Mouse (Mus musculus) heart, embryonic 13.5 days (tissue): Measurements from ENCODE around the gene Igfbp1. TPM values are rescaled to one million over a fixed set of nuclear protein-coding genes. Genes with fewer than 3 reads are reported as not detected.

Experiments used
- ATAC-seq: fragments of 200-750 bp; cut with Nextera tagmentation; 2 replicates; pipeline ENCODE4 v1.8.0; 2017; ENCODE audit warnings: moderate TSS enrichment; ENCODE audit not compliant: insufficient number of reproducible peaks, low FRiP score, low TSS enrichment; ENCODE audit errors: extremely low read depth
- H3K27ac ChIP-seq: fragments of 300-500 bp; sonication (generic); replicated peaks from 2 replicates; pipeline ENCODE4 v1.5.1; 2015; ENCODE audit warnings: moderate library complexity, mild to moderate bottlenecking, inconsistent platforms
- H3K27me3 ChIP-seq: fragments of 300-500 bp; sonication (generic); replicated peaks from 2 replicates; pipeline ENCODE4 v1.6.1; 2015; ENCODE audit warnings: mild to moderate bottlenecking, inconsistent platforms
- H3K36me3 ChIP-seq: fragments of 300-500 bp; sonication (generic); 2 replicates; pipeline ENCODE4 v1.6.1; 2015; ENCODE audit warnings: mild to moderate bottlenecking, inconsistent platforms
- H3K4me1 ChIP-seq: fragments of 300-500 bp; sonication (generic); 2 replicates; pipeline ENCODE4 v1.6.1; 2015; ENCODE audit warnings: inconsistent platforms
- H3K4me2 ChIP-seq: fragments of 300-500 bp; sonication (generic); 2 replicates; pipeline ENCODE4 v1.6.1; 2015; ENCODE audit warnings: inconsistent platforms, mild to moderate bottlenecking, moderate library complexity
- H3K4me3 ChIP-seq: fragments of 300-500 bp; sonication (generic); 2 replicates; pipeline ENCODE4 v1.5.1; 2015; ENCODE audit warnings: moderate library complexity, mild to moderate bottlenecking, inconsistent platforms
- H3K9ac ChIP-seq: fragments of 300-500 bp; sonication (generic); 2 replicates; pipeline ENCODE4 v1.6.1; 2015; ENCODE audit warnings: inconsistent platforms, mild to moderate bottlenecking, moderate library complexity
- H3K9me3 ChIP-seq: fragments of 300-500 bp; sonication (generic); 2 replicates; pipeline ENCODE4 v1.6.1; 2016; ENCODE audit warnings: inconsistent platforms
- WGBS: fragments of 180-500 bp; shearing (Covaris S2); methylation state at CpG from one replicate; pipeline ENCODE4 v1.1.7; 2015; ENCODE audit warnings: mixed read lengths; 5-methylcytosine and 5-hydroxymethylcytosine counted together
- polyA plus RNA-seq: library from polyadenylated mRNA; unstranded; fragments of >200 nt; fragmentation: Nextera tagmentation; extraction: Ambion mirVana; gene quantifications from 2 replicates; pipeline ENCODE4 v1.2.1, GENCODE M21; 2015

Igfbp1 gene
- polyA plus RNA-seq, 1 experiment from 2014 or later, result 0.37 TPM

GRCm38 (mm10) chr11:7169645-7170044 lies 27.9 kb upstream of the Igfbp1 start:
- Histone ChIP-seq H3K36me3 (no peaks in the 10 kb centered on the region), H3K27me3 (no peaks in the 10 kb centered on the region), H3K9me3 (no peaks in the 10 kb centered on the region), H3K27ac (no peak overlapping the region), H3K4me3 (no peak overlapping the region), H3K9ac (no peak overlapping the region), H3K4me2 (no peak overlapping the region), H3K4me1 (no peaks in the 10 kb centered on the region)
- 93% methylated on average over 1 of the region's 1 CpGs for WGBS
- ATAC-seq, result no peak

GRCm38 (mm10) chr11:7173664-7174063 lies 23.9 kb upstream of the Igfbp1 start:
- Histone ChIP-seq H3K4me2 (no peak overlapping the region), H3K9me3 (no peaks in the 10 kb centered on the region), H3K9ac (no peak overlapping the region), H3K4me3 (no peak overlapping the region), H3K4me1 (peaks cover 3% of the 10 kb centered on the region; the same call in 1 of the 2 replicates), H3K27ac (no peak overlapping the region), H3K27me3 (no peaks in the 10 kb centered on the region), H3K36me3 (no peaks in the 10 kb centered on the region)
- no peak for ATAC-seq
- 74% methylated on average over 6 of the region's 6 CpGs for whole genome bisulfite sequencing

GRCm38 (mm10) chr11:7178724-7179123 lies 18.9 kb upstream of the Igfbp1 start:
- no peaks in the 10 kb centered on the region for H3K36me3 ChIP-seq
- H3K4me3 ChIP-seq, result no peak overlapping the region
- no peak overlapping the region for H3K27ac ChIP-seq
- no peaks in the 10 kb centered on the region for H3K27me3 ChIP-seq
- no peak overlapping the region for H3K9ac ChIP-seq
- ATAC-seq, result no peak
- H3K4me1 ChIP-seq, result peaks cover 6% of the 10 kb centered on the region; the same call in 1 of the 2 replicates
- 49% methylated on average over 4 of the region's 4 CpGs for WGBS
- H3K4me2 ChIP-seq, result no peak overlapping the region
- no peaks in the 10 kb centered on the region for H3K9me3 ChIP-seq

GRCm38 (mm10) chr11:7179276-7179675 lies 18.3 kb upstream of the Igfbp1 start:
- no peaks in the 10 kb centered on the region for H3K36me3 ChIP-seq
- no peak for ATAC-seq
- H3K9ac ChIP-seq, result no peak overlapping the region
- peaks cover 6% of the 10 kb centered on the region; the same call in 1 of the 2 replicates for H3K4me1 ChIP-seq
- H3K4me2 ChIP-seq, result no peak overlapping the region
- no peak overlapping the region for H3K4me3 ChIP-seq
- H3K9me3 ChIP-seq, result no peaks in the 10 kb centered on the region
- no peak overlapping the region for H3K27ac ChIP-seq
- H3K27me3 ChIP-seq, result no peaks in the 10 kb centered on the region
- 81% methylated on average over 2 of the region's 2 CpGs for WGBS

GRCm38 (mm10) chr11:7182409-7183042 lies 15.1 kb upstream of the Igfbp1 start:
- H3K36me3 ChIP-seq, result no peaks in the 10 kb centered on the region
- peaks cover 16% of the 10 kb centered on the region for H3K4me1 ChIP-seq
- H3K9ac ChIP-seq, result no peak overlapping the region
- no peak overlapping the region for H3K4me2 ChIP-seq
- H3K9me3 ChIP-seq, result no peaks in the 10 kb centered on the region
- no peak overlapping the region for H3K4me3 ChIP-seq
- no peak for ATAC-seq
- WGBS, result 42% methylated on average over 8 of the region's 8 CpGs
- H3K27ac ChIP-seq, result no peak overlapping the region
- 0 out of 2 replicates have a peak, but pooled peaks cover 4% of the 10 kb centered on the region for H3K27me3 ChIP-seq

GRCm38 (mm10) chr11:7184420-7184819 lies 13.2 kb upstream of the Igfbp1 start:
- Histone ChIP-seq H3K9ac (no peak overlapping the region), H3K4me3 (no peak overlapping the region), H3K27ac (no peak overlapping the region), H3K9me3 (no peaks in the 10 kb centered on the region), H3K36me3 (no peaks in the 10 kb centered on the region), H3K4me1 (peaks cover 10% of the 10 kb centered on the region), H3K27me3 (0 out of 2 replicates have a peak, but pooled peaks cover 4% of the 10 kb centered on the region), H3K4me2 (no peak overlapping the region)
- WGBS, result 10% methylated on average over 1 of the region's 1 CpGs
- ATAC-seq, result no peak

- no peak for ATAC-seq
- Histone ChIP-seq H3K27ac (no peak overlapping the region), H3K9ac (no peak overlapping the region), H3K9me3 (no peaks in the 10 kb centered on the region), H3K36me3 (no peaks in the 10 kb centered on the region), H3K27me3 (peaks cover 7% of the 10 kb centered on the region; the same call in 1 of the 2 replicates), H3K4me3 (no peak overlapping the region), H3K4me1 (peaks cover 20% of the 10 kb centered on the region), H3K4me2 (no peak overlapping the region)
- WGBS, result 58% methylated on average over 8 of the region's 8 CpGs
Measured at GRCm38 (mm10) chr11:7187472-7187871, 10.1 kb upstream of the Igfbp1 start.

GRCm38 (mm10) chr11:7188469-7188868 lies 9.1 kb upstream of the Igfbp1 start, which contains the start of gene Gm11985:
Gm11985 (minus strand) TSS chr11:7188569.
- no peaks in the 10 kb centered on the region for H3K36me3 ChIP-seq
- H3K9ac ChIP-seq, result no peak within 1 kb of the TSS
- no peak within 1 kb of the TSS for H3K27ac ChIP-seq
- WGBS, result 80% methylated on average over 13 of the region's 13 CpGs
- H3K4me2 ChIP-seq, result no peak within 1 kb of the TSS
- ATAC-seq, result no peak
- H3K4me3 ChIP-seq, result no peak within 1 kb of the TSS
- peaks cover 28% of the 10 kb centered on the region for H3K4me1 ChIP-seq
- H3K27me3 ChIP-seq, result peaks cover 7% of the 10 kb centered on the region; the same call in 1 of the 2 replicates
- no peaks in the 10 kb centered on the region for H3K9me3 ChIP-seq

GRCm38 (mm10) chr11:7192710-7193109 lies 4.9 kb upstream of the Igfbp1 start:
- Histone ChIP-seq H3K27me3 (peaks cover 3% of the 10 kb centered on the region; the same call in 1 of the 2 replicates), H3K4me3 (no peak overlapping the region), H3K4me2 (no peak overlapping the region), H3K27ac (no peak overlapping the region), H3K9me3 (peaks cover 5% of the 10 kb centered on the region; the same call in 1 of the 2 replicates), H3K36me3 (no peaks in the 10 kb centered on the region), H3K9ac (no peak overlapping the region), H3K4me1 (peaks cover 18% of the 10 kb centered on the region)
- WGBS, result 25% methylated on average over 6 of the region's 6 CpGs
- no peak for ATAC-seq

GRCm38 (mm10) chr11:7193134-7193533 lies 4.4 kb upstream of the Igfbp1 start:
- no peak for ATAC-seq
- no peak overlapping the region for H3K27ac ChIP-seq
- WGBS, result 60% methylated on average over 9 of the region's 9 CpGs
- H3K9me3 ChIP-seq, result peaks cover 5% of the 10 kb centered on the region; the same call in 1 of the 2 replicates
- no peak overlapping the region for H3K4me3 ChIP-seq
- no peak overlapping the region for H3K4me2 ChIP-seq
- no peak overlapping the region for H3K9ac ChIP-seq
- no peaks in the 10 kb centered on the region for H3K36me3 ChIP-seq
- peaks cover 18% of the 10 kb centered on the region for H3K4me1 ChIP-seq
- peaks cover 3% of the 10 kb centered on the region; the same call in 1 of the 2 replicates for H3K27me3 ChIP-seq

GRCm38 (mm10) chr11:7194432-7195311 lies 2.9 kb upstream of the Igfbp1 start:
- Histone ChIP-seq H3K4me2 (no peak overlapping the region), H3K4me3 (no peak overlapping the region), H3K36me3 (no peaks in the 10 kb centered on the region), H3K27ac (no peak overlapping the region), H3K27me3 (peaks cover 3% of the 10 kb centered on the region; the same call in 1 of the 2 replicates), H3K9me3 (peaks cover 5% of the 10 kb centered on the region; the same call in 1 of the 2 replicates), H3K4me1 (peaks cover 18% of the 10 kb centered on the region), H3K9ac (no peak overlapping the region)
- 89% methylated on average over 10 of the region's 10 CpGs for WGBS
- ATAC-seq, result no peak
